In genomic region chr13:112424635-112425034, GRCm38 (mm10) we compare ENCODE assay signal across 15 mouse cellular contexts. TPM values are rescaled to one million over a fixed set of nuclear protein-coding genes. Genes with fewer than 3 reads are reported as not detected.
DNase-seq lines count a peak whose midpoint lies in the region; ATAC-seq lines count a peak whose summit lies in the region.
"Had no signal": no experiment of that assay in that cellular context is flagged by ENCODE, and none has a peak within 500 bp of the region (broad histone marks: within the 10 kb centered on the region; RNA-seq: fewer than 3 reads in every experiment).

No protein-coding gene starts in this region.

- H3K4me1 ChIP-seq in heart, embryonic 12.5 days (replicated peaks) = peaks cover 34% of the 10 kb centered on the region
- H3K4me1 ChIP-seq: forebrain, embryonic 15.5 days had no signal

- no peak overlapping the region for H3K4me3 ChIP-seq in heart, embryonic 12.5 days
- H3K4me3 ChIP-seq: forebrain, embryonic 15.5 days had no signal

- no peaks in the 10 kb centered on the region for H3K27me3 ChIP-seq in heart, embryonic 12.5 days (replicated peaks)
- H3K27me3 ChIP-seq: forebrain, embryonic 15.5 days had no signal

- no peak for DNase-seq in heart, adult 8-10 months (ENCODE audit: low spot score)
- peak; percentile 83 for DNase-seq in CD4-positive, CD25-positive, alpha-beta regulatory T cell, adult 2 months (ENCODE audit: low read depth, low spot score)
- DNase-seq in adrenal gland, postnatal 14 days = peak; percentile 69
- peak; percentile 31 to 44 for DNase-seq in natural killer cell, adult 2 months (ENCODE audit: low spot score in 2 of 2)
- DNase-seq in layer of hippocampus, adult 8-10 months (ENCODE audit: low spot score in 2 of 2) = no peak
- no peak for DNase-seq in right cerebral cortex, postnatal 25 days
- DNase-seq in layer of hippocampus, postnatal 14 days (ENCODE audit: low spot score in 2 of 2) = no peak
- DNase-seq: cerebellum, postnatal 25 days; gastrocnemius, postnatal 36 days; kidney, postnatal 4 days; spleen, adult 18-20 months had no signal

- H3K9ac ChIP-seq in heart, embryonic 12.5 days = no peak overlapping the region
- H3K9ac ChIP-seq: forebrain, embryonic 15.5 days; liver, embryonic 14.5 days had no signal

- H3K36me3 ChIP-seq in heart, embryonic 12.5 days = no peaks in the 10 kb centered on the region
- H3K36me3 ChIP-seq: forebrain, embryonic 15.5 days had no signal

- WGBS in heart, embryonic 12.5 days = 22% methylated on average over 7 of the region's 7 CpGs

- H3K9me3 ChIP-seq in heart, embryonic 12.5 days (replicated peaks) = 0 out of 2 replicates have a peak, but pooled peaks cover 3% of the 10 kb centered on the region
- H3K9me3 ChIP-seq: forebrain, embryonic 15.5 days had no signal

- H3K4me2 ChIP-seq in heart, embryonic 12.5 days = peak overlapping the region; percentile 40
- H3K4me2 ChIP-seq: forebrain, embryonic 15.5 days had no signal

- H3K27ac ChIP-seq in heart, embryonic 12.5 days (ENCODE audit: poor library complexity, severe bottlenecking) = peak overlapping the region; percentile 96
- H3K27ac ChIP-seq: forebrain, embryonic 15.5 days; liver, embryonic 14.5 days; macrophage had no signal

- no peak for ATAC-seq in heart, embryonic 12.5 days (ENCODE audit: insufficient number of reproducible peaks, low FRiP score)
- ATAC-seq: forebrain, embryonic 15.5 days had no signal

RNA-seq across cellular contexts. Expression of gene Il6st, which starts 39.2 kb away (rescaled TPM):
- polyA plus RNA-seq in heart, embryonic 12.5 days (2016; fragmentation: Nextera tagmentation; extraction: Ambion mirVana) = 79.3 and 84.2 TPM in 2 replicates
- total RNA-seq in heart, adult 8-10 months (2022) = 100 to 1,000 TPM; 217 to 273 (median 230) TPM
- 300 and 308 TPM in 2 replicates for total RNA-seq in adrenal gland, postnatal 14 days (2021)
- 100 to 1,000 TPM in 1 of 4 experiments, 10 to 100 TPM in 3; 87.6 to 105 (median 97.0) TPM for total RNA-seq in layer of hippocampus, adult 8-10 months (2022)
- 10 to 100 TPM; 80.3 to 91.4 TPM for total RNA-seq in layer of hippocampus, postnatal 14 days (2021)

Comparison
In these comparisons a context has a peak if more than half of its experiments do, and no peak if none do; other contexts are left out.
1. DNase-seq: peak in CD4-positive, CD25-positive, alpha-beta regulatory T cell, adult 2 months (single experiment), adrenal gland, postnatal 14 days (single experiment) and natural killer cell, adult 2 months (2 of 2); none in heart, adult 8-10 months (single experiment), layer of hippocampus, adult 8-10 months (0 of 2), right cerebral cortex, postnatal 25 days (single experiment) and layer of hippocampus, postnatal 14 days (0 of 2).